ENCODE assay signal across 7 mouse cellular contexts in the genomic region with DNA sequence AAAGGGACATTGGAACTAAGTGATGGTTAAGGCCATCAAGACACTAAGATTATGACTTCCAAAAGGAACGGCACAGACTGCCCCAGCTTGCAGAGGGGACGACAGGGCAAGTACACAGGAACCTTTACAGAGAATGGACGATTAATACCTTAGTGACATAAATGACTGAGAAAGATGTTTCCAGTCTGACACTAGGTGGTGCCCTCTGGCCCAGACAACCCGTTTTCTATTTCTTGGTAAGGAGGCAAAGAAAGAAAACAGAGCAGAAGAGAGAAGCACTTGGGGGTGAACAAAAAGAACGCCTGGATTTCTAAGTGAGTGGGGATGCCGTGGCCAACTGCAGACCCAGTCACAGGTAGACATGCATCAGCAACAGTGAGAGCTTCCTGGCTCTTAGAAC. TPM values are rescaled to one million over a fixed set of nuclear protein-coding genes. Genes with fewer than 3 reads are reported as not detected.
A peak's percentile ranks its signal among the peaks of the same experiment; 100 is the strongest.
DNase-seq lines count a peak whose midpoint lies in the region; ATAC-seq and TF ChIP-seq lines count a peak whose summit lies in the region.

No protein-coding gene starts in this region.

- H3K4me1 ChIP-seq in MEL (ENCODE audit: control insufficient read depth in 1 of 2, insufficient read depth in 2 of 2, low read length in 2 of 2) = peaks cover 23 to 33% of the 10 kb centered on the region in 2 experiments
- peaks cover 3% of the 10 kb centered on the region for H3K4me1 ChIP-seq in bone marrow, adult 2 months (ENCODE audit: control insufficient read depth, insufficient read depth, low read length)
- H3K4me1 ChIP-seq in hindbrain, postnatal 0 days (ENCODE audit: insufficient read depth, low read length) = peaks cover 16% of the 10 kb centered on the region
- H3K4me1 ChIP-seq in liver, embryonic 12.5 days = peaks cover 72% of the 10 kb centered on the region

- peaks cover 8 to 38% of the 10 kb centered on the region in 2 experiments for H3K36me3 ChIP-seq in MEL (ENCODE audit: control insufficient read depth in 1 of 2, insufficient read depth in 2 of 2, low read length in 2 of 2)
- no peaks in the 10 kb centered on the region for H3K36me3 ChIP-seq in hindbrain, postnatal 0 days (ENCODE audit: insufficient read depth, low read length)
- H3K36me3 ChIP-seq in liver, embryonic 12.5 days = peaks cover 21% of the 10 kb centered on the region; the same call in 1 of the 2 replicates

- peak overlapping the region; percentile 78 for H3K4me2 ChIP-seq in hindbrain, postnatal 0 days (ENCODE audit: low read depth, low read length)
- peak overlapping the region; percentile 76 for H3K4me2 ChIP-seq in liver, embryonic 12.5 days

- DNase-seq in MEL (ENCODE audit: low read depth, low spot score) = peak; percentile 85
- DNase-seq in hindbrain, postnatal 0 days (ENCODE audit: low spot score) = peak; percentile 58
- DNase-seq in naive thymus-derived CD4-positive, alpha-beta T cell, adult 2 months (ENCODE audit: low read depth) = peak; percentile 73
- DNase-seq in thymus, postnatal 25 days = peak; percentile 75

- TF ChIP-seq CTCF in MEL (IDR thresholded peaks at IDR 0.05 in 2 of 3, conservative IDR thresholded peaks at IDR 0.05 in 1 of 3; ENCODE audit: control insufficient read depth in 1 of 3, insufficient read depth in 1 of 3, low read depth in 2 of 3, low read length in 3 of 3, poor library complexity in 1 of 3, severe bottlenecking in 1 of 3) = peak; percentile 40 to 85 (median 52)
- TF ChIP-seq CTCF in bone marrow, adult 2 months (IDR thresholded peaks at IDR 0.05; ENCODE audit: control insufficient read depth, insufficient read depth, low read length) = no peak
- peak; percentile 65 for TF ChIP-seq CTCF in hindbrain, postnatal 0 days (IDR thresholded peaks at IDR 0.05; ENCODE audit: low read depth)

- peak overlapping the region; percentile 15; the same call in 1 of the 2 replicates for H3K27ac ChIP-seq in MEL (ENCODE audit: control insufficient read depth, low read depth, low read length)
- peak overlapping the region; percentile 17 for H3K27ac ChIP-seq in bone marrow, adult 2 months (ENCODE audit: control insufficient read depth, insufficient read depth, low read depth, low read length, poor library complexity)
- H3K27ac ChIP-seq in hindbrain, postnatal 0 days = no peak overlapping the region
- H3K27ac ChIP-seq in liver, embryonic 12.5 days = peak overlapping the region; percentile 91

- ATAC-seq in erythroid progenitor cell, adult 5-6 weeks (replicated peaks; ENCODE audit: low FRiP score, poor library complexity, severe bottlenecking) = peak; percentile 64
- ATAC-seq in hindbrain, postnatal 0 days = no peak
- no peak for ATAC-seq in liver, embryonic 12.5 days

- H3K27me3 ChIP-seq in MEL (ENCODE audit: control insufficient read depth in 1 of 2, insufficient read depth in 2 of 2, low read length in 2 of 2) = no peaks in the 10 kb centered on the region
- H3K27me3 ChIP-seq in hindbrain, postnatal 0 days (ENCODE audit: insufficient read depth, low read length) = no peaks in the 10 kb centered on the region
- H3K27me3 ChIP-seq in liver, embryonic 12.5 days (replicated peaks) = no peaks in the 10 kb centered on the region

- H3K9ac ChIP-seq in MEL (ENCODE audit: control insufficient read depth, low read depth, low read length, poor library complexity, severe bottlenecking) = peak overlapping the region; percentile 87
- no peak overlapping the region for H3K9ac ChIP-seq in hindbrain, postnatal 0 days (replicated peaks; ENCODE audit: low read length)
- peak overlapping the region; percentile 99 for H3K9ac ChIP-seq in liver, embryonic 12.5 days

- TF ChIP-seq EP300 in MEL (IDR thresholded peaks at IDR 0.05; ENCODE audit: low read depth in 1 of 2, low read length in 2 of 2) = peak in 1 of 2 experiments; percentile 42; a peak in 1 of 4 replicates

- TF ChIP-seq RAD21 in MEL (IDR thresholded peaks at IDR 0.05; ENCODE audit: low read depth, low read length) = peak; percentile 48

- H3K9me3 ChIP-seq in MEL (replicated peaks; ENCODE audit: insufficient read depth, low read length) = no peaks in the 10 kb centered on the region
- H3K9me3 ChIP-seq in hindbrain, postnatal 0 days (ENCODE audit: low read length) = no peaks in the 10 kb centered on the region
- H3K9me3 ChIP-seq in liver, embryonic 12.5 days (replicated peaks) = no peaks in the 10 kb centered on the region

- peak overlapping the region; percentile 33 to 87 for H3K4me3 ChIP-seq in MEL (ENCODE audit: control insufficient read depth in 1 of 2, insufficient read depth in 1 of 2, low read depth in 2 of 2, low read length in 2 of 2)
- H3K4me3 ChIP-seq in bone marrow, adult 2 months (replicated peaks; ENCODE audit: control insufficient read depth, low read depth, low read length) = peak overlapping the region; percentile 98
- H3K4me3 ChIP-seq in hindbrain, postnatal 0 days (ENCODE audit: low read length) = no peak overlapping the region
- H3K4me3 ChIP-seq in liver, embryonic 12.5 days = peak overlapping the region; percentile 96

- TF ChIP-seq POLR2A in MEL (IDR thresholded peaks at IDR 0.05; ENCODE audit: control insufficient read depth in 1 of 2, insufficient read depth in 1 of 2, low read depth in 1 of 2, low read length in 2 of 2, poor library complexity in 1 of 2) = no peak
- TF ChIP-seq POLR2A in bone marrow, adult 2 months (IDR thresholded peaks at IDR 0.05; ENCODE audit: borderline replicate concordance, control insufficient read depth, low read depth, low read length) = no peak

- H3K79me2 ChIP-seq in MEL (ENCODE audit: control insufficient read depth, insufficient read depth, low read length, poor library complexity) = peaks cover 74% of the 10 kb centered on the region

- 2% methylated on average over 6 of the region's 6 CpGs for WGBS in bone marrow, adult 2 months
- WGBS in hindbrain, postnatal 0 days = 21% methylated on average over 6 of the region's 6 CpGs
- 18% methylated on average over 6 of the region's 6 CpGs for WGBS in liver, embryonic 12.5 days (ENCODE audit: insufficient replicate concordance)

TF ChIP-seq in MEL, 35 proteins besides CTCF, POLR2A, EP300 and RAD21 (continues in another document):
- TF ChIP-seq MAFK (IDR thresholded peaks at IDR 0.05; ENCODE audit: borderline replicate concordance, low read depth, low read length) = 0 out of 2 replicates have a peak, but pooled peaks have one; percentile 10
- TF ChIP-seq SIN3A (IDR thresholded peaks at IDR 0.05; ENCODE audit: low read length) = peak; percentile 87
- no peak for TF ChIP-seq USF1 (IDR thresholded peaks at IDR 0.05; ENCODE audit: low read depth, low read length)
- TF ChIP-seq CHD2 (IDR thresholded peaks at IDR 0.05; ENCODE audit: low read length) = no peak; the same call in 1 of the 2 replicates
- peak; percentile 49; the same call in 1 of the 2 replicates for TF ChIP-seq MYC (IDR thresholded peaks at IDR 0.05; ENCODE audit: low read depth, low read length)
- TF ChIP-seq MYB (IDR thresholded peaks at IDR 0.05; ENCODE audit: low read depth, low read length) = 0 out of 2 replicates have a peak, but pooled peaks have one; percentile 24
- TF ChIP-seq ZC3H11A (IDR thresholded peaks at IDR 0.05; ENCODE audit: low read depth, low read length) = peak; percentile 44
- TF ChIP-seq GATA1 (IDR thresholded peaks at IDR 0.05; ENCODE audit: low read depth, low read length) = no peak
- peak; percentile 48; the same call in 1 of the 2 replicates for TF ChIP-seq ETS1 (IDR thresholded peaks at IDR 0.05; ENCODE audit: low read depth, low read length)
- no peak for TF ChIP-seq NRF1 (IDR thresholded peaks at IDR 0.05; ENCODE audit: insufficient read depth, low read depth, low read length, poor library complexity, severe bottlenecking)
- TF ChIP-seq ZNF384 (IDR thresholded peaks at IDR 0.05; ENCODE audit: low read depth, low read length) = peak; percentile 30; the same call in 1 of the 2 replicates
- TF ChIP-seq SMC3 (IDR thresholded peaks at IDR 0.05; ENCODE audit: low read depth, low read length) = peak; percentile 67
- peak; percentile 45; the same call in 1 of the 2 replicates for TF ChIP-seq BHLHE40 (IDR thresholded peaks at IDR 0.05; ENCODE audit: borderline replicate concordance, low read depth, low read length)
- peak; percentile 32; the same call in 1 of the 2 replicates for TF ChIP-seq RCOR1 (IDR thresholded peaks at IDR 0.05; ENCODE audit: low read depth, low read length)
- TF ChIP-seq NELFE (IDR thresholded peaks at IDR 0.05; ENCODE audit: low read depth, low read length) = 0 out of 2 replicates have a peak, but pooled peaks have one; percentile 17
- TF ChIP-seq MAX (IDR thresholded peaks at IDR 0.05; ENCODE audit: low read length) = peak; percentile 48; the same call in 1 of the 2 replicates
- peak; percentile 66 for TF ChIP-seq HCFC1 (IDR thresholded peaks at IDR 0.05; ENCODE audit: low read depth, low read length)
- peak; percentile 54 for TF ChIP-seq TCF12 (IDR thresholded peaks at IDR 0.05; ENCODE audit: low read depth, low read length)
- TF ChIP-seq MAZ (IDR thresholded peaks at IDR 0.05; ENCODE audit: low read depth, low read length) = peak; percentile 69; the same call in 1 of the 2 replicates
- TF ChIP-seq ZMIZ1 (IDR thresholded peaks at IDR 0.05; ENCODE audit: low read depth, low read length) = no peak; the same call in 1 of the 2 replicates
- TF ChIP-seq JUND (IDR thresholded peaks at IDR 0.05; ENCODE audit: low read depth, low read length) = 0 out of 2 replicates have a peak, but pooled peaks have one; percentile 34
- no peak for TF ChIP-seq POLR2AphosphoS5 (IDR thresholded peaks at IDR 0.05; ENCODE audit: borderline replicate concordance, low read depth, low read length)
- TF ChIP-seq CHD1 (IDR thresholded peaks at IDR 0.05; ENCODE audit: low read depth, low read length) = peak; percentile 87; the same call in 1 of the 2 replicates
- TF ChIP-seq TBP (IDR thresholded peaks at IDR 0.05; ENCODE audit: low read depth, low read length) = 0 out of 2 replicates have a peak, but pooled peaks have one; percentile 34

RNA-seq across cellular contexts. Expression of a gene that starts 2.2 kb away (rescaled TPM):
- 39.8 and 47.0 TPM in 2 replicates for total RNA-seq in MEL (2012; rRNA removed)
- polyA plus RNA-seq in MEL (2012; ENCODE audit: insufficient read depth in 1 of 2, insufficient read length in 2 of 2, low read depth in 1 of 2, low replicate concordance in 2 of 2, missing spikeins in 1 of 2) = 10 to 100 TPM in 1 of 2 experiments, not detected in 1; 64.6 TPM
- polyA plus RNA-seq in bone marrow, adult 2 months (2011; ENCODE audit: insufficient read depth, insufficient read length, low replicate concordance, missing spikeins) = 41.9 and 49.1 TPM in 2 replicates
- total RNA-seq in erythroid progenitor cell, adult 5-6 weeks (2015; ENCODE audit: low replicate concordance) = 200 and 222 TPM in 2 replicates
- 235 and 267 TPM in 2 replicates for total RNA-seq in erythroid progenitor cell, adult 5-6 weeks (2017; ENCODE audit: low replicate concordance)
- 82.3 and 86.4 TPM in 2 replicates for total RNA-seq in hindbrain, postnatal 0 days (2014; rRNA removed)
- polyA plus RNA-seq in hindbrain, postnatal 0 days (2015; fragmentation: Nextera tagmentation; extraction: Ambion mirVana) = 24.6 and 26.5 TPM in 2 replicates
- 46.0 and 48.3 TPM in 2 replicates for polyA plus RNA-seq in liver, embryonic 12.5 days (2016; fragmentation: Nextera tagmentation; extraction: Ambion mirVana)
